Mouse (Mus musculus) mouse trophoblast stem cell (cell line): Measurements from ENCODE around the gene Inppl1.

Experiments used
- in situ Hi-C, 2 experiments: fragments of 300-500 bp; cut with MseI, MboI; formaldehyde crosslinking; loops; 2 replicates in 1 of 2; 3 replicates in 1 of 2; pipeline ENCODE4 v1.15.1; 2025

Gene Inppl1

DNA sequence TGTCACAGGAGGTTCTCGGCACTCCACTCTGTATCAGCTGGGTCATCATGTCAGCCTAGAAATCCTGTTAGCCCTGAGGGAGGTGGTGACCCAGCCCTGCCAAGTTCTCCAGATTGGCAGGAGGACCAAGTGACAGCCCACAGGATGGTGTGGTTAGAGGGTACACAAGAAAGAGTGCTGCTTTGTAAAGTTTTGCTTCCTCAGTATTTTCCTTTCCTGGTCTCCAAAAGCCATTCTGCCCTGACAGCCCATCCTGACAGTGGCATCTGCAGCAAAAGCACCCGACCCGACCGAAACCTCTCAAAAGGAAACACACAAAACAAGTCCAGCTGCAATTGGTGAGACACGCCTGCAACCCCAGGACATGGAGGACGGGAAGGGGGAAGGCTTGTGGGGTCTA, 6.2 kb upstream of the Inppl1 start:
- in situ Hi-C loops: no loop called here

DNA sequence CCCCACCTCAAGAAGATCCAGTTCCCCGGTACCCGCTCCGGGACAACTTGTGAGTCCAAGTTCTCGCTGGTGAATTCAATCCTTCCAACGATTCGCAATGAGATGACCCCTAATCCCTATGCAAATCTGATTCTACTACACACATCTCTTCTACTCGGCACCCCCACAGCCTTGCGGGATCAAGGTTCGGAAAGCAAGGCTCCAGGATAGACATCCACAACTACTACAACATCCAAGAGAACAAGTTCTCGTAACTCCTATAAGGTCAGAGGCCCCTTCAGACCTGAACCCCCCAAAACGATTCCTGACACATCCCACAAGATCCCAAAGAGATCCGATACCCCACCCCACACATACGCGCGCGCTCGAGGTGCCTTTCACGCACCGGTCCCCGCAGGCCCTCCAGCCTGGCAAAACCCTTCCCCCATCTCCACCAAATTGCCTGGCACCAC, 849 bp downstream of the Inppl1 start:
- in situ Hi-C loops: no loop called here

- in situ Hi-C loops: no loop called here
Observed at GRCm38 (mm10) chr7:101836271-101837153, 1.5 kb downstream of the Inppl1 start.

- in situ Hi-C loops: no loop called here
Observed at GRCm38 (mm10) chr7:101835457-101836109, 2.4 kb downstream of the Inppl1 start.

DNA sequence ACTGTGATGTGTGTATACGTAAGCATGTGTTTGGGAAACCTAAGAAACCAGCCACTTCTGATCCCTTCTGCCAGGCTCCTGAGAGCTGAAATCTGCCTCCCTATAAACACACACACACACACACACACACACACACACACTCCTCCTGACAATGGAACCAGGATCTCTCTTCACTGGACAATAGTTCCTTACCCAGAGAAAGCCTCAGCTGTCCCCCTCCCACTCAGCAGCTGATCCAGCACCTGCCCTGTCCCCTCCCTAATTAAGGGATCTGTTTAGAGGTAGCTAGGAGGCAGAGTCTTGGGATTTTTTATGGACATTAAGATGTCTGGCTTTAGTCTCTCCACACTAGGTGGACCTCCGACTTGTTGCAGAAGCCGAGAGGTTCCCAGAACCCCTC, 3.1 kb downstream of the Inppl1 start:
- in situ Hi-C loops: no loop called here

- in situ Hi-C loops: no loop called here
Observed at GRCm38 (mm10) chr7:101833916-101834584, 4.0 kb downstream of the Inppl1 start.

GRCm38 (mm10) chr7:101833352-101833751, 4.7 kb downstream of the Inppl1 start:
- in situ Hi-C loops: no loop called here

GRCm38 (mm10) chr7:101832372-101832771, 5.7 kb downstream of the Inppl1 start:
- in situ Hi-C loops: no loop called here

DNA sequence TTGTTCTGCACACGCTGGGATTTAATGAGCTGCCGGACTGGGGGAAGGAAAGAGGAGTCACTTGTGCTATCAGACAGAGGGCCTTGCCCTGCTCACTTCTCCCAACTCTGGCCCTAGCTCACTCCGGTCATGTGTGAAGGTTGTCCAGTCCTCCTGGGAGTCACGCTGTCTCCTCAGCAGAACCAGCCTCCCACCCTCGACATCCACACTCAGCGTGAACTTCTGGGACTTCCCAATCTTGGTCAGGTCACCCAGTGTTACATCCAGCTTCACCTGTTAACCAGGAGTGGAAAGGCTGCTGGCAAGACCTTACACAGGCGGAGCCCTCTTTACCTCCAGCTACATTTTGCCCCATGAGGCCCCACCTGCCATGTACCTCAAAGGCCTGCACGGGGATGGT, 6.6 kb downstream of the Inppl1 start:
- in situ Hi-C loops: no loop called here

DNA sequence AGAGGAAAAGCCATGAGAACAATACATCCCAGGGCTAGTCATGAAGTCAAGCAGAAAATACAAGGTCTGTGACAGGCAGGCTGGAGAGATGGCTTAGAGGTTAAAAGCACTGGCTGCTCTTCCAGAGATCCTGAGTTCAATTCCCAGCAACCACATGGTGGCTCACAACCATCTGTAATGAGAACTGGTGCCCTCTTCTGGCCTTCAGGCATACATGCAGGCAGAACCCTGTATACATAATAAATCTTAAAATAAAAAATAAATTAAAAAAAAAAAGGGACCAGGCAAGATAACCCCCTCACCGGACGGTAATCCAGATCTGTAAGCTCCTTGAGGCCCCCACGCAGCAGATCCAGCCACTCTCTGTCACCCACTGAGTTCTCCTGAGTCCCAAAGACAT, 7.7 kb downstream of the Inppl1 start:
- in situ Hi-C loops: no loop called here

DNA sequence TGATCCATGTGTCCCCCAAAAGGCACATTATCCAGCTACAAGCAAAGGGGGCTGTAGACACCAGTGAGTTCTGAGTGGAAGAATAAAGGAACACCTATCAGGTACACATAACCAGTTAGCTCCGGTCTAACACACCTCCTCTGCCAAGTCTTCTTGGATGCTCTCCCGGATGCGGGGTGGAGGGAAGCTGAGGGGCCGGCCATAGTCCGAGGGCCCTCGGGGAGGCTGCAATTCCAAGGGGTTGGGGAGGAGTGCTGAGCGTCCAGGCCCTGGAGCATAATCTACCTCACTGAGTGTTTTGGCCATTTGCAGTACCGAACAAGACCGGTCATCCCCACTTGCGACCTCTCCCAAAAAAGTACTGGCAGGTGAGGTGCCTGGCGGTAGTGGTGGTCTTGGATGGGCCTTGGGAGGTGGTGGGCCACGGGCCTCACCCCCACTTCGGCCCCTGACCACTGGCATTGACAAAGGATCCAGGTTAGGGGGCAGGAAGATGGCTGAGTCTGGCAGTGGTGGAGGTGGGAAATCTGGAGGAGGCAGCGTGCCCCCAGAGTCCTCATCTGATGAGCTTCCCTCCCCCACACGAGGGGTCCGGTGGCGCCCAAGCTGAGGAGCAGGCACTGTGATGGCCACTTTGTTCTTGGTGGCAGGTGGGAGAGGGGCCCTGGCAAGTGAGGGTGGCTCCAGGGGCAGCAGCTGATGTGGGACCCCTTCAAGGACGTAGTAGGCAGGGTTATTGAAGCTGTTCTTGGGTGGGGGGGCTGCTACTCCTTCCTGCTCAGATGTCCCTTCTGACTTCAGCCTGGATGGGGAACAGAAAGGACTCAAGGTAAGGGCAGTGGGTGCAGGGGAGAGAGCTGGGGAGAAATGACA, 14.0 kb downstream of the Inppl1 start:
- in situ Hi-C loops: loop anchor here in 1 of 2 experiments (10.0 kb wide), 1 partner anchor 159 kb away; the partner anchor contains the start of gene Clpb

DNA sequence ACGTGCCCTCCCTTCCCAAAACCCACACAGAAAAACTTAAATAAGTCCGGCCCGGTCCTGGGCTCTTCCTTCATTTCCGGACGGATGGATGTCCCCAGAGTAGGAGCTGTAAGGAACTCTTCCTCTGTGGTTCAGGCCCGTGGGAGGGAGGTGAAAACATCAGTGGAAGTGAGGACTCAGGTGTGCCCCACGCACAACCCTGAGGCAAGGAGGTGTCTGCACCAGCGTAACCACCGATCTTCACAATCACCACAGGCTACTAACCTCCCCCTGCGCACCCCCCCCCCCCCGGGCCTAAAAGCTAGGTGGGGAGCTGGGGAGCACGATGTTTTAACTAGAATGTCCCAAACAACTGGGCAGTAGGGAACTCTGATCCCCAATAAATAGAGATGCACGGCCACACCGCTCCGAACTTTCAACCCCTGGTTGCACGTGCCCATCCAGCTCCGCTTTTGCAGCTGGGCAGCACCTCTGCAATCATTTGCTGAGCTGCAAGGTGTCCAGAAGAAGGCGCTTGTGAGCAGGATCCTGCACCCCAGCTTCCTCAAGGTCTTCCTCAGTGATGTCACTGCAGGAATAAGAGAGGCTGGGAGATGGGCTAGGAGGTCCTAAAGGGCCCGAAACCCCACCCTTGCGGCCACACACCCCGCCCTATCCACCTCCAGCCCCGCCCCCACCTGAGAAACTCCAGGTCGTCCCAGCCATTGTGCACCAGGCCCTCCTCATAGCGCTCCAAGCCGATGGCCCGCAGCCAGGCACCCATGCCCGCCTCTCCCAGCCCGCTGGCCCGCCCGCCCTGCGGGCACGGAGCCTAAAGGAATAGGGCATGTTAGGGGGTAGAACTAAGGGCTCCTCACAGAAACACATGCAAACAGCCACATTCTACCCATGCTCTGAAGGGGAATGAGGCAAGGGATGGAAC, 14.9 kb downstream of the Inppl1 start:
- in situ Hi-C loops: loop anchor here in 1 of 2 experiments (10.0 kb wide), 1 partner anchor 158 kb away; the partner anchor contains the start of gene Clpb

DNA sequence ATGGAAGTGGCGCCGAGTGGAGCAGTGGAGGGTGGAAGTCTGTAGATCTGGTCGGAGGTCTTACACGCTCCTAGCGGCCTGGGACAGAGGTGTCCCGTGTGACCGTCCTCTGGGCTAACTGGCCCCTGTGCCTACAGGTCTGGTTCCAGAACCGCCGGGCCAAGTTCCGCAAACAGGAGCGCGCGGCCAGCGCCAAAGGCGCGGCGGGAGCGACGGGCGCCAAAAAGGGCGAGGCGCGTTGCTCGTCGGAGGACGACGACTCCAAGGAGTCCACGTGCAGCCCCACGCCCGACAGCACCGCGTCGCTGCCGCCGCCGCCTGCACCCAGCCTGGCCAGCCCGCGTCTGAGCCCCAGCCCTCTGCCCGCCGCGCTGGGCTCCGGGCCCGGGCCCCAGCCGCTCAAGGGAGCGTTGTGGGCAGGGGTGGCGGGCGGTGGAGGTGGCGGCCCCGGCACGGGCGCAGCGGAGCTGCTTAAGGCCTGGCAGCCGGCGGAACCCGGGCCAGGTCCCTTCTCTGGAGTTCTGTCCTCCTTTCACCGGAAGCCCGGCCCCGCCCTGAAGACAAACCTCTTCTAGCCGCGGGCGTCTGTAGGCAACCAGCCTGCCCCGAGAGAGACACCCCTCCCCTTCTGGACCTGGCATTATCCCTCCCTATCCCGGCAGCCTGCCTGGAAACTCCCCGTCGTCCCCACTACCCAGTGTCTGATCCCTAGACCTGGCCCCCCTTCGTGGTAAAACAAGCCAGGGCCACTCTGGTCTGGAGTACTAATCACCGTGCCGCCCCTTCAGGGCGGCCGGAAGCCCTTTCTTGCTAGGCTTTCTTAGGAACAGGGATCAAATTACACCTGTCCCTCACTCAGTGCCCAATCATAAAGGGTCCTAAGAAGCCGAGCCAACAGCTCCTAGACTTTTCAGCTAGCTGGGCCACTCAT, 16.2 kb downstream of the Inppl1 start:
- in situ Hi-C loops: loop anchor here in 1 of 2 experiments (10.0 kb wide), 1 partner anchor 157 kb away; the partner anchor contains the start of gene Clpb

GRCm38 (mm10) chr7:101820295-101821030, 17.6 kb downstream of the Inppl1 start:
- in situ Hi-C loops: loop anchor here in 1 of 2 experiments (10.0 kb wide), 1 partner anchor 156 kb away; the partner anchor contains the start of gene Clpb

GRCm38 (mm10) chr7:101817861-101818401, 20.1 kb downstream of the Inppl1 start, which contains the start of gene Phox2a:
Gene Phox2a (plus strand): TSS chr7:101818313.
- in situ Hi-C loops: loop anchor here in 1 of 2 experiments (10.0 kb wide), 1 partner anchor 153 kb away; the partner anchor contains the start of gene Clpb

GRCm38 (mm10) chr7:101777053-101777452, 61.0 kb downstream of the Inppl1 start:
- in situ Hi-C loops: no loop called here

GRCm38 (mm10) chr7:101772687-101773086, 65.3 kb downstream of the Inppl1 start:
- in situ Hi-C loops: no loop called here
